Mouse (Mus musculus): ENCODE data around the gene Mag. TPM values are rescaled to one million over a fixed set of nuclear protein-coding genes. Genes with fewer than 3 reads are reported as not detected.
"Not testable (repeated sequence)": the region's sequence is repeated elsewhere in the genome, so short reads cannot be mapped to it uniquely, and the experiment has no call there.

Gene Mag
- total RNA-seq (2017): 0.49 and 0.70 TPM in 2 replicates

- no peak for ATAC-seq (ENCODE audit: extremely low read depth, insufficient number of reproducible peaks, low FRiP score, poor library complexity, severe bottlenecking)
Observed at GRCm38 (mm10) chr7:30914732-30915131, at the start of gene Mag. TSS of gene Mag (minus strand) at chr7:30914873.

GRCm38 (mm10) chr7:30964366-30964765, 49.7 kb upstream of the Mag start:
- ATAC-seq (ENCODE audit: extremely low read depth, insufficient number of reproducible peaks, low FRiP score, poor library complexity, severe bottlenecking): no peak

GRCm38 (mm10) chr7:30962862-30963261, 48.2 kb upstream of the Mag start:
- ATAC-seq (ENCODE audit: extremely low read depth, insufficient number of reproducible peaks, low FRiP score, poor library complexity, severe bottlenecking): no peak

GRCm38 (mm10) chr7:30959786-30960349, 45.2 kb upstream of the Mag start:
- no peak for ATAC-seq (ENCODE audit: extremely low read depth, insufficient number of reproducible peaks, low FRiP score, poor library complexity, severe bottlenecking)

- no peak for ATAC-seq (ENCODE audit: extremely low read depth, insufficient number of reproducible peaks, low FRiP score, poor library complexity, severe bottlenecking)
Observed at GRCm38 (mm10) chr7:30958866-30959487, 44.3 kb upstream of the Mag start.

GRCm38 (mm10) chr7:30958109-30958865, 43.6 kb upstream of the Mag start:
- no peak for ATAC-seq (ENCODE audit: extremely low read depth, insufficient number of reproducible peaks, low FRiP score, poor library complexity, severe bottlenecking)

GRCm38 (mm10) chr7:30957367-30957783, 42.7 kb upstream of the Mag start:
- peak; percentile 32; the same call in 1 of the 2 replicates for ATAC-seq (ENCODE audit: extremely low read depth, insufficient number of reproducible peaks, low FRiP score, poor library complexity, severe bottlenecking)

GRCm38 (mm10) chr7:30956756-30957366, 42.2 kb upstream of the Mag start, which contains the start of gene Usf2:
TSS of gene Usf2 (minus strand) at chr7:30956803.
- ATAC-seq (ENCODE audit: extremely low read depth, insufficient number of reproducible peaks, low FRiP score, poor library complexity, severe bottlenecking): 0 out of 2 replicates have a peak, but pooled peaks have one; percentile 18

- ATAC-seq (ENCODE audit: extremely low read depth, insufficient number of reproducible peaks, low FRiP score, poor library complexity, severe bottlenecking): no peak
Observed at GRCm38 (mm10) chr7:30956357-30956751, 41.7 kb upstream of the Mag start.

- ATAC-seq (ENCODE audit: extremely low read depth, insufficient number of reproducible peaks, low FRiP score, poor library complexity, severe bottlenecking): peak; percentile 62
Observed at GRCm38 (mm10) chr7:30955584-30956356, 41.1 kb upstream of the Mag start.

GRCm38 (mm10) chr7:30954971-30955520, 40.4 kb upstream of the Mag start:
- no peak for ATAC-seq (ENCODE audit: extremely low read depth, insufficient number of reproducible peaks, low FRiP score, poor library complexity, severe bottlenecking)

GRCm38 (mm10) chr7:30954036-30954435, 39.4 kb upstream of the Mag start:
- no peak for ATAC-seq (ENCODE audit: extremely low read depth, insufficient number of reproducible peaks, low FRiP score, poor library complexity, severe bottlenecking)

GRCm38 (mm10) chr7:30953459-30953858, 38.8 kb upstream of the Mag start:
- ATAC-seq (ENCODE audit: extremely low read depth, insufficient number of reproducible peaks, low FRiP score, poor library complexity, severe bottlenecking): no peak

GRCm38 (mm10) chr7:30952441-30953265, 38.0 kb upstream of the Mag start:
- ATAC-seq (ENCODE audit: extremely low read depth, insufficient number of reproducible peaks, low FRiP score, poor library complexity, severe bottlenecking): no peak

- not testable (repeated sequence) for ATAC-seq (ENCODE audit: extremely low read depth, insufficient number of reproducible peaks, low FRiP score, poor library complexity, severe bottlenecking)
Observed at GRCm38 (mm10) chr7:30949902-30950301, 35.2 kb upstream of the Mag start.

- no peak for ATAC-seq (ENCODE audit: extremely low read depth, insufficient number of reproducible peaks, low FRiP score, poor library complexity, severe bottlenecking)
Observed at GRCm38 (mm10) chr7:30945876-30946275, 31.2 kb upstream of the Mag start.

GRCm38 (mm10) chr7:30945466-30945865, 30.8 kb upstream of the Mag start:
- ATAC-seq (ENCODE audit: extremely low read depth, insufficient number of reproducible peaks, low FRiP score, poor library complexity, severe bottlenecking): not testable (repeated sequence)

GRCm38 (mm10) chr7:30944706-30945105, 30.0 kb upstream of the Mag start:
- ATAC-seq (ENCODE audit: extremely low read depth, insufficient number of reproducible peaks, low FRiP score, poor library complexity, severe bottlenecking): not testable (repeated sequence)
